Mouse (Mus musculus) liver, embryonic 14.5 days (tissue): ENCODE results near the gene Bcar3.

Experiments
- CTCF ChIP-seq: IDR thresholded peaks from 2 replicates; pipeline ENCODE4 v1.5.1; 2016; ENCODE audit warnings: antibody characterized with exemption, low read depth, control low read depth
- EP300 ChIP-seq: IDR thresholded peaks from 2 replicates; pipeline ENCODE4 v1.6.1; 2016; ENCODE audit warnings: antibody characterized with exemption, low read depth

DNA sequence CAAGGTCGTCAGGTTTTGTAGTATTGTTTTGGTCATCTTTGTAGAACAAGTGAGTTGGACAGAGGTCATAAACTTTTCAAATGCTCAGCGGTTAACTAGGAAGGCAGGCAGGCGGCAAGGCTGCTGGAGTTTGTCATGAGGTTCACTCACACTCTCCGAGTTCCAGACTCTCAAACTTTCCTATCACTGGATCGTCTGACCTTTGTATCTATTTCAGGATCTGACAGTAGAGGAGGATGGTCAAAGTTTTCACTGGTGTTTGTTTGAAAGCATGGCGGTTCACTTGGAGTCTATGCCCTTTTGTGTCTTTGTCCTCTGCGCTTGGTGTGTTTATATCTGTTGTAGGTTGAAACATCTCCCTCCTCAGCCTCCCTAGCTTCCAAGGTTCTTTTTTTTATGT, 127.9 kb downstream of the Bcar3 start:
- no peak for TF ChIP-seq CTCF
- no peak for TF ChIP-seq EP300
